Mouse (Mus musculus) B cell, adult 2 months (primary cell): ENCODE measurements at regions not wholly inside any gene's neighbourhood (a gene's known extent, or its start where the extent isn't known, plus 50 kb on each side); places are given as distances from the start of the nearest gene placed in this dataset.

ENCODE experiments used
- DNase-seq, 2 experiments: peaks; one replicate each; pipeline ENCODE4 v3.0.0; 2022

- peak; percentile 2 to 15 for DNase-seq
Observed at GRCm38 (mm10) chr12:109958357-109959085, 320.3 kb upstream of the Dio3 start.

DNA sequence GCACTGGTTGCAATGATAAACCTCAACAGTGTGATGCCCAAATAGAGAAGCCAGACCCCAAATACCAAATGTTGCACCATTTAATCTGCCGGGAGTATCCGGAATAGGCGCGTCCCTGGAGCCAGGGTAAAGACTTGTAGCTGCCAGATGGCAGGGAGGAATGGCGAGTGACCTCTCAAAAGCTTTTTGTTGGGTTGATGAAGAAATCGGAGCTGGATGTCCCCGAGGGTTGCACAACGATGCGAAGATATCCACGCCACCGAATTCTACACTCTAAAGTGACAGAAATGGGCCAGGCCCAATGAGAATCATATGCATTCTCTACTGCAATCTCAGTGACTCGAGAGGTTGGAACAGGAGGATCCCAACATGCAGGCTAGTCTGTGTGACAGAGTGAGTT is 312.1 kb upstream of the Dio3 start:
- no peak for DNase-seq

- no peak for DNase-seq
Observed at GRCm38 (mm10) chr12:109968303-109968702, 310.6 kb upstream of the Dio3 start.

GRCm38 (mm10) chr12:109971508-109971907 is 307.4 kb upstream of the Dio3 start:
- DNase-seq, result no peak

DNA sequence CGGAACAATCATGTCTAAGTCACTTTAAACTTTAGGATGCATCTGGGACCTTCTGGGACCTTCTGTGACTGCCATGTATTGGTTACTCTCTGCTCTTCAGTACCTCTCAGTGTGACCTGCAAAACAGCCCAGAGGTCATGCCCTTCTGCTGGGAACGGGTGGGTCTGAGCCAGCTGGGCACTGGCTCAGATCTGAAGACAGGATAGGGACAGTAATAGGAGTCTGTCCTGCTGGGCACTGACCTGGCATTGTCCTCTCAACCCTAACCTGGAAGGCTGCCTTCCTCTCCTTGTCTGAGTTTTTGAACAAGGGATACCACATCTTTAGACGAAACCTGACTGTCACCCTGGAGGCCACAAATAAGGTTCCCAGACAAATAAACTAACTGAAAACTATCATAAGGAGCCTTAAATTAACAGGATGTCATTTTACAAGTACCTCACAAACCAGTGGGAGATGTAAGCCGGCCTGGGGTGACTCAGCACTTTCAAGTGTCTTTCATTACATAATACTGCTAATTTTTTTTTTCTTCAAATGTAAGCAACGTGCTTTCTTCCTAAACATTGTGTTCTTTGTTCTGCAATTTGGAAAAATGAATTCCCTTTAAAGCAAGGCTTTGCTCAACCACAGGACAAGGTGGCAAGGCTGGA is 306.4 kb upstream of the Dio3 start:
- no peak for DNase-seq

- no peak for DNase-seq
Observed at GRCm38 (mm10) chr12:109973598-109973997, 305.3 kb upstream of the Dio3 start.

DNA sequence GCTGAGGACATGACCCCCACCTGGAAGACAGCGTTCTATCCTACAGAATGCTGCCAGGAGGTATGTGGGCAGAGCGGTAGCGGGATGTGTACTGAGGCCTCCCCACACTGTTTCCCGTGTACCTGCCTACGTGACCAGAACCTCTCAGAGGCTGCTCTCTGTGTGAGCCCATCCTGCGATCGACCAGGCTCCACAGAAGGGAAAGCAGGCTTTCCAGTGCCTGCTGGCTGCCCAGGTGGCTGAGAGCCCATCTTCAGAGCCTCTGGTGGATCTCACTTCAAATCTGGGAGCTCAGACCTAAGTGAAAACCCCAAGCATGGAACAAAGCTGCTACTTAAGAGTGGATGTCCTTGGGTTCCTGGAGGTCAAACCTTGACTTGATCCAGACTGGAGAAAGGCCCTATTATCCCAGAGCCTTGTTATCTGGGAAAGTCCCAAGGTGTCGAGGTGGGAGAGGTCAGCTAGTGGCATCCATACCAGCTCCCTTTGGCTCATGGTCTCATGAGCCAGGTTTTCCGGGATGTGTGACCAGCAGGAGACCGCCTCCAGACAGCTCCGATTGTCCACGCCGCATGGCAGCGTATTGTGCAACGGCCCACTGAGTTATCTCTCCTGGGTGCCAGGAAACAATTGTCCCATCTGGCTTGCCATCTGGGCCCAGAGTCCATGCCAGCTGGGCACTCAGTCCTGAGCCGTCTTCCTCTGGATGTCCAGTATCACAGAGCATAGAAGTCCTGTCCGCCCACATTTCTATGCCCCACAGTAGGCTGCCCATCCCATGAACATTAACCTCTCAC is 303.5 kb upstream of the Dio3 start:
- DNase-seq, result no peak

DNA sequence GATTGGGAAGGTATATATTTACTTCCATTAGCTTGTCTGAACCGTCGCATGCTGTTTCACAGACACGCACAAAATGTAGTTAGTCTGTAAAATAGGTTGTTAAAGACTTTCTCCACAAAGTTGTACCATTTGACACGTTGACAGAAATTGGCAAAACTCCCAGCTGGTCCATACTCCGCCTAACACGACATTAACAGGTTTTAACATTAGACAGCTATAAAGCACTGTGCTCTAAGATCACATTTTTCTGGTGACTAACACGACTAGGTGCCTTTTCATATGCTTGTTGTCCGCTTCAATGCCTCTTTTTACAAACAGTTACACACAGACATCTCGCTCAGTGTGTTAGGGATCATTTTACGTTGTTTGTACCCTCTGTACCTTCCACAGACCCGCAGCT is 294.2 kb upstream of the Dio3 start:
- no peak for DNase-seq

GRCm38 (mm10) chr12:109993410-109993809 is 285.5 kb upstream of the Dio3 start:
- DNase-seq, result no peak

DNA sequence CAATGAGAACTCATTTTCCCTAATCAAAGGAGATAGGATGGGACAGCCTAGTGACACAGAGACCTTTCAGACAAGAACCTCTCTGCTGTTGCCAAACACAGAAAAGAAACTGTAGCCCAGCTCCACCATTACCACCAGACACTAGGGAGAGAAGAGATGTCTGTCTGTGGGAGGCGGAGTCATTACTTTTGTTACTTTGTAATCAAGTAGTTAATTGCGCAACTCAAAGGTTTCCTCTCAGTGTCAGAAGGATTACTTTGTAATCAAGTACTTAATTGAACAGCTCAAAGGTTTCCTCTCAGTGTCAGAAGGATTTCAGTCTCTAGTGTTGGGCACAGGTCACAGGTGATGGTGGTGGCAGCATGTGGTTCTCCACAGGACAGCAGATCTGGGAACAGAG is 276.2 kb upstream of the Dio3 start:
- DNase-seq, result no peak

DNA sequence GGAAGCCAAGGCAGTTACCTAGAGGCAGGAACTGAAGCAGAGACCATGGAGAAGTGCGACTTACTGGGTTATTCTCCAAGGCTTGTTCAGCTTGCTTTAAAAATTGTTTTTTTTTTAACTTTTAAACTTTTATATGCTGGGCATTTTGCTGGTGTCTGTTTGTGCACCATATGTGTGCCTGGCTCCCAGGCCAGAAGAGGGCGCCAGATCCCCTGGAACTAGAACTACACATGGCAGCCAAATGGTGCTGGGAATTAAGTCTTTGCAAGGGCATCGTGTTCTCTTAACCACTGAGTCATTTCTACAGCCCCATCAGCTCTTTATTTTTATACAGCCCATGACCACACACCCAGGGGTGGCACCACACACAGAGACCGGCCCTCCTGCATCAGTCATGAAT is 269.7 kb upstream of the Dio3 start:
- no peak for DNase-seq

DNA sequence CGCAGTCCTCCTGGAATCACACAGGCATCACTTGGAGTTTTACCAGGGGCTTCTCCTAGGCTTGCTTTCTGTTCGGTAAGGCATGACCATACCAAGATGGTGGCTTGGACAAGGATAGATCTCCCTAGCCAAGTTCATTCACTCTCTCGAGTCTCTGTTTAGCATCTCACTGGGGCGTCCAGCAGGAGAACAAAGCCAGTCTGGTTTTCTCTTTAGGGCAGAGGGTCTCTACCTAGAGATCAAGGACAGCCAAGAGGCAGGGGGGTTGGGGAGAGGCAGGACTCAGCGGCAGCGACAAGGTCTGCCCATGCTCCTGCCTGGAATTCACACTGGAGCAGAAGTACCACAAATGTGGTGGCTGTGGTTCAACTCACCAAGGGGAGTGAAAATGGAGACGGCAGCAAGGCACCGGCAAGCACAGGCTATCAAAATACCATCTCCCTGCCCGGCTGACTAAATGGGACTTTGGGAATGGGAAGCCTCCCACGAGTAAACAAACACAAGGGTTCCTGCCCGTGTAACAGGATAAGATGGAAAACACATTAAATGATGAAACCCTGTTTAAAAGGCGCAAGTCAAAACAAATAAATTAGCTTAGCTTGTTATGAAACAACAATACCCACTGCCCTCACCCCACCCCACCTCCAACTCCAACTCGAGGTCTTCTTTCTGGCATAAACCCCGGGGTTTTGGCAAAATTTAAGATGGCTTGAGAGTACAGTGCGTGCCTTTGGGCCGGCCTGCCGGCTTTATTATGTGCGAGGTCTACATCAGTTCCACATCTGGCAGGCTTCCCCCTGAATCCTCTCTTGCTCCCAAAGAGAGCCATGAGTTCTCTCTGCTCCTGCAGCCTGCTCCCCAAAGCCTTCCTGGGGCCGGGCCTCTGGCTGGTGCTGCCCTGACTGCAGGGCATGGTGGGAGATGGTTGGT is 258.1 kb upstream of the Dio3 start:
- no peak for DNase-seq

DNA sequence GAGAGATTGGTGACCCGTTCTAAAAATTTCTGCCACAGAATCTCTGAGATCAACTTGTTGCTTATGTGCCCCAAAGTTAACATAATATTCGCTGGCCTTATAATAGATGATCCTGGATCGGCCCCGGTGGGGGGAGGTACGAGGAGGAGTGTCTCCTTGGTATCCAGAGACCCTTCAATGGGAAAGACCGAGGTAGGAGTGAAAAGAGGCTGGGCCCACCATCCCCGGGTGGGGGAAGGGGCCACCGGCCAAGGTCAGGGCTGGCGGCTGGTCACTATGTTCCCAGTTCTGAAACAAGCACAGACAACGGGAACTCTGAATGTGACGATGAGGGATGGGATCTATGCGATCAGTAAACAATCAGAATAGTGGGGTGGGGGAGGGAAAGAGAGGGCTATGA is 257.2 kb upstream of the Dio3 start:
- DNase-seq, result no peak

DNA sequence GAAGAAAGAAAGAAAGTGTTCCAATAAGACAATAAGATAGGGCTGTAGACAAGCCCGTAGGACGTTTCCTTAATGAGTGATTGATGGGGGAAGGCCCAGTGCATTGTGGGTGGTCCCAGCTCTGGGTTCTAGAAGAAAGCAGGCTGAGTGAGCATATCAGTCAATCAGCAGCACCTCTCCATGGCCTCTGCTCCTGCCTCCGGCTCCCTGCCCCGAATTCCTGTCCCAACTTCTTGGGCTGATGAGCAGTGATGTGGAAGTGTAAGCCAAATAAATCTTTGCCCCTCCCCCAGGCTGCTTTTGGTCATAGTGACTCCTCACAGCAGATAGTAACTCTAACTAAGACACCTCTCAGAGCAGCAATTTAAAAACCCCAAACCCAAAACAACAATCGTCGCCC is 256.2 kb upstream of the Dio3 start:
- DNase-seq, result no peak

DNA sequence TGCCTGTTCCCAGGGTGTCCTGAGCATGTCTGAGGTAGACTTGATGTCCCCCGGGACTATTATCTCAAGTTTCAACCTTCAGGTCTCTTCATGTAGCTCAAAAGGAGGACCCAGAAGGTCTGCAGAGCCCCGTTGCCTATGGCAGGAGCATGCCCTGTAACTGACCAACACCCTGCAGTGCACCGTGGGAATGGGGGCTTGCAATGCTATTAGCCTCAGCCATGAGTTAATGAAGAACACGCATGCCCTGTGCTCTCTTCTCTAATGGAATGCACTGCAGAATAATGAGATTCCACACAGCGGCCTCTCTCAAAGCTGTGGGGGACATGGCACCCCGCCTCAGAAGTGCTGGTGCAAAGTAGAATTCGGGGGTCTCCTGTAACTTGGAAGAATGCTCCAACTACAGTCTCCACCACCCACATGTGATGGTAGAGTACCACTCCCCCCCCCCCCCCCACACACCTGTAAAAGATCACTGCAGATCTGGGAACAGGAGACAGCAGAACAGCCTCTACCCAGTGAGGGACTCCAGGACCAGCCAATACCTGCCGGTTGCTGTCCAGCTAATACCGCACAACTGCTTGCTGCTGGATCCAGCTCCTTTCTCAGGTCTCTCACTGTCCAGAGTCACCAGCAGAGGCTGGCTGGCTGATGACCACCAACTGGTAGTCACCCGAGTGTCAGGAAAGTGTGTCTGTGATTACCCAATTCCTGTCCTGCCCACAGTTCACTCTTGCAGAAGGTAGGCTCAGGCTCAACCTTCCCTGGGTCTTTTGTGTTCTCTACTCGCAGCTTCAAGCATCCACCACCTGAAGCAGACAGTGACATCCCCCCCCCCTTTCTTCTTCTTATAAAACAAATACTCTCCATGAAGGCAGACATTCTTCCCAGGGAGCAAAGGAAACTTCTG is 255.4 kb upstream of the Dio3 start:
- DNase-seq, result no peak

DNA sequence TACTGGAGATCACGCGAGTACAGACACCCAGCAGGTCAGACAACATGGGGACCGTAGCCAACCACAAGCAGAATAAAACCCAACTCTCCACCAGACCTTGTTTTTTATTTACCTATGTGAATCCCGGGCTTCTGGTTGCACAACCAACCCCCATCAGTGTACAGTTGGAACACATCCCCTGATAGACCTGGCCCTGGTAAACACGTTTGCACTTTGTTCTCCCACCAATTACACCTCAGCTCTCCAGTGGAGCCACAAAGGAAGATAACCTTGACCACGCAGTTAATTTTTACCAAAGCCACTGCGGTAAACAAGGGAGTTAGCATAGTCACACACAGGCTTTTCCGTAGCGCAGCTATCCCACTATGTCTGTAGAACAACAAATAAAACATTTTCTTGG is 254.6 kb upstream of the Dio3 start:
- no peak for DNase-seq

GRCm38 (mm10) chr12:110025171-110025570 is 253.7 kb upstream of the Dio3 start:
- DNase-seq, result no peak

- DNase-seq, result no peak
Observed at GRCm38 (mm10) chr12:110026033-110026750, 252.7 kb upstream of the Dio3 start.

DNA sequence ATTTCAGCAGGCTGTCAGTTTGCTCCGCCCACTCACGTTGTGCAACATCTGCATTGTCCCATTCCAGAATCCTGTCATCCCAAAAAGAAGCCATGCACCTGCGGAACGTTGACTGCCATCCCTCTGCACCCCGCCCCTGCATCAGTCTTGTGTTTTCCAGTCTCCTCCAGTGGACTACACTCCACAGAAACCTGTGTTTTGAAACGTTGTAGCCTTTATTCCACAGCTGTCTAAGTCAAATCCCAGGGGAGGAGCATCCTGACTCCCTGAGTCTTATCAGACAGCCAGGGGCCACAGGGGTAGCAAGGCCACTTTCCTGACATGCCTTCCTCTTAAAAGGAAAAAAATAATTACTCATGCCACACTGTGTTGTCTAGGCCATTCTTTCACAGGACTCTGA is 251.5 kb upstream of the Dio3 start:
- DNase-seq, result no peak

DNA sequence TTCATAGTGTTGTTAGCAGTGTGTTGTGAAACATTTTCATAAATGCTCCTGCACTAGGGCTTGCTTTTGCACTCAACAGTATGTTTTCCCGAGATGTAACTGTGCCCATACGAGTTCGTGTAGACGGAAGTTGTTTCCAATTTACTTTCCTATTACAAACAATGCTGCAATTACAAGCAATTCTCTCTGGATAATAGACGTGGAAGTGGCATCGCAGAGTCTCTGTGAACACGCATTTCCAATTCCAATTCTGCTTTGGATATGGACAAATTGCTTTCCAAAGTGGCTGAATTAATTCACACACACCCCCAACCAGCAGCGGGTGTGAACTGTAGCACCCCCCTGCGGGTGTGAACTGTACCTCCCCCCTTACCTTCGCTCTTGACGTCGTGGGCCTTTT is 250.9 kb upstream of the Dio3 start:
- no peak for DNase-seq

- DNase-seq, result no peak
Observed at GRCm38 (mm10) chr12:110028646-110029045, 250.2 kb upstream of the Dio3 start.
